Mouse (Mus musculus) G1E (cell line): ENCODE measurements around the gene Gm11214.

Experiments used
- CTCF ChIP-seq: IDR thresholded peaks from 2 replicates; pipeline ENCODE4 v1.5.1; 2012; ENCODE audit warnings: low read depth, low read length, inconsistent platforms, mixed read lengths
- GATA1 ChIP-seq: IDR thresholded peaks from 2 replicates; pipeline ENCODE4 v1.6.1; 2012; ENCODE audit warnings: borderline replicate concordance, low read length, inconsistent platforms, mixed read lengths

- no peak for TF ChIP-seq CTCF
- TF ChIP-seq GATA1 = no peak
These were observed 33.7 kb upstream of the Gm11214 start for GRCm38 (mm10) chr4:63696921-63697320.
